Mouse (Mus musculus): Measurements from ENCODE around the gene Ccdc170. TPM values are rescaled to one million over a fixed set of nuclear protein-coding genes. Genes with fewer than 3 reads are reported as not detected.

Gene Ccdc170
- polyA plus RNA-seq, 1 experiment from 2014 or later = 0.43 TPM

- Histone ChIP-seq H3K27me3 (replicated peaks; ENCODE audit: control insufficient read depth, insufficient read depth, low read length) (no peaks in the 10 kb centered on the region), H3K9me3 (ENCODE audit: control insufficient read depth, low read length) (no peaks in the 10 kb centered on the region), H3K27ac (replicated peaks; ENCODE audit: low read depth, low read length) (no peak overlapping the region), H3K4me2 (ENCODE audit: low read depth, low read length) (no peak overlapping the region), H3K9ac (ENCODE audit: low read depth, low read length) (no peak overlapping the region), H3K4me3 (ENCODE audit: low read depth, low read length) (no peak overlapping the region), H3K36me3 (ENCODE audit: control insufficient read depth, insufficient read depth, low read length) (no peaks in the 10 kb centered on the region), H3K4me1 (ENCODE audit: control insufficient read depth, insufficient read depth, low read length) (no peaks in the 10 kb centered on the region; the same call in 1 of the 2 replicates)
- ATAC-seq (ENCODE audit: low read depth) (no peak), DNase-seq (ENCODE audit: low spot score) (no peak)
- WGBS = 28% methylated on average over 4 of the region's 4 CpGs
These were observed 10.6 kb downstream of the Ccdc170 start for GRCm38 (mm10) chr10:4492909-4493308.

DNA sequence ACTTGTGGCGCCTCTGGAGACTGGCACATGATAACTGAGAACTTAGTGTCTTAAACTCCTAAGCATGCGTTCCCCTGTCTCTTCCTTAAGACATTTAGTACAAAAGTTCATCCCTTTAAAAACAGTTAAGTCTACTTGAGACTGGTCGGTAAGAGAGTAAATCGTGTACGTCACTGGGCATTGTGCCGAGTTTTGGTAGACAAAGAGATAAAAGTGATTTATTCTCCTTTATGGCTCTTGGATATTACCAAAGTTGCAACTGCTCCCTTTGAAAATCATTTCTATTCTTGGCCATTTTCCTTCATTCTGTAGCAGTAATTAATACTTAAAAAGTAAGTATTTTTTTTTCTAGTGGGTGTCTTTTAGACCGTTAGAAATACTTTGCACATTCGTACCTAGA lies 20.9 kb downstream of the Ccdc170 start:
- DNase-seq (ENCODE audit: low spot score) (no peak), ATAC-seq (ENCODE audit: low read depth) (no peak)
- no peaks in the 10 kb centered on the region for H3K36me3 ChIP-seq (ENCODE audit: control insufficient read depth, insufficient read depth, low read length)
- no peak overlapping the region for H3K27ac ChIP-seq (replicated peaks; ENCODE audit: low read depth, low read length)
- no peaks in the 10 kb centered on the region for H3K4me1 ChIP-seq (ENCODE audit: control insufficient read depth, insufficient read depth, low read length)
- no peak overlapping the region for H3K4me2 ChIP-seq (ENCODE audit: low read depth, low read length)
- H3K4me3 ChIP-seq (ENCODE audit: low read depth, low read length) = no peak overlapping the region
- H3K9ac ChIP-seq (ENCODE audit: low read depth, low read length) = no peak overlapping the region
- H3K9me3 ChIP-seq (ENCODE audit: control insufficient read depth, low read length) = no peaks in the 10 kb centered on the region
- 95% methylated on average over 8 of the region's 8 CpGs for WGBS
- no peaks in the 10 kb centered on the region for H3K27me3 ChIP-seq (replicated peaks; ENCODE audit: control insufficient read depth, insufficient read depth, low read length)

DNA sequence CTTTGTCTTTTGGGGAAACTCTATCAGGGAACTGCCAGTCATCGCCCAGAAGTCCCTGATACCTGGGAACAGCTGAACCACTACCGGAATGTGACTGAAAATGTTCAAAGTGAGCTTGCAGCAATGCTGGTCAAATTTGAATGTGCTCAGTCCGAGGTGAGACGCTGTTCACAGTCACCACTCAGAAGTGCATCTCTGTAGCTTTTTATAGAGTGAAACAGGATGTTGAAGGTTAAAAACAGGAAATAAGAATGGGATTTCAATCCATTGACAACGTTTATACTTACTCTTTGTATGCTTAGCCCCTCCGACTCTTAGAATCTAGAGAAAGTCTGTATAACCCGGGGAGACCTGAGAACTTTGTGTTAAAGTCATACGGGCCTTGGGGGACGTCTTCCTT lies 30.4 kb downstream of the Ccdc170 start:
- no peak overlapping the region for H3K9ac ChIP-seq (ENCODE audit: low read depth, low read length)
- no peak overlapping the region for H3K4me2 ChIP-seq (ENCODE audit: low read depth, low read length)
- DNase-seq (ENCODE audit: low spot score) = no peak
- no peak overlapping the region for H3K4me3 ChIP-seq (ENCODE audit: low read depth, low read length)
- H3K27me3 ChIP-seq (replicated peaks; ENCODE audit: control insufficient read depth, insufficient read depth, low read length) = no peaks in the 10 kb centered on the region
- H3K9me3 ChIP-seq (ENCODE audit: control insufficient read depth, low read length) = no peaks in the 10 kb centered on the region
- H3K4me1 ChIP-seq (ENCODE audit: control insufficient read depth, insufficient read depth, low read length) = no peaks in the 10 kb centered on the region
- H3K36me3 ChIP-seq (ENCODE audit: control insufficient read depth, insufficient read depth, low read length) = no peaks in the 10 kb centered on the region
- H3K27ac ChIP-seq (replicated peaks; ENCODE audit: low read depth, low read length) = no peak overlapping the region
- ATAC-seq (ENCODE audit: low read depth) = no peak
- WGBS = 76% methylated on average over 9 of the region's 9 CpGs

GRCm38 (mm10) chr10:4517614-4518013 lies 35.3 kb downstream of the Ccdc170 start:
- no peaks in the 10 kb centered on the region for H3K27me3 ChIP-seq (replicated peaks; ENCODE audit: control insufficient read depth, insufficient read depth, low read length)
- no peak for ATAC-seq (ENCODE audit: low read depth)
- 85% methylated on average over 2 of the region's 2 CpGs for WGBS

DNA sequence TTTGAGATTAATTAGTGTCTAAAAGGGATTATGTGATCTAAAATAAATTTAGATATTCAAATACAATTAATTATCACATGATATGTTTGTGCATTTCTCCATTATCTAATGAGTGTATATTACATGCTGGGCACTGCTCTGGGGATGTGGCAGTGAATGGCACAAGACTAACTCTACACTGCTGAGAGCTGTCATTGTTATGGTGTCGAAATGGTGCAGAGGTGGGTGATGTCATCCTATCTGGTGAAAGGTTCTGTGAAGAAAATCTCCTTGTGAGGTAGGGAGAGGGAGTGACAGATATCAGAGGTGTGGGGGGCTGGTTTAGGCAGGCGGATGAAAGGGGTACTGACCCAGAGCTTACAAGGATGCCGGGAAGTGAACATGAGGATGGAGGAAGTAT lies 37.3 kb downstream of the Ccdc170 start:
- Histone ChIP-seq H3K27ac (replicated peaks; ENCODE audit: low read depth, low read length) (no peak overlapping the region), H3K4me2 (ENCODE audit: low read depth, low read length) (no peak overlapping the region), H3K4me3 (ENCODE audit: low read depth, low read length) (no peak overlapping the region), H3K9ac (ENCODE audit: low read depth, low read length) (no peak overlapping the region), H3K4me1 (ENCODE audit: control insufficient read depth, insufficient read depth, low read length) (no peaks in the 10 kb centered on the region), H3K36me3 (ENCODE audit: control insufficient read depth, insufficient read depth, low read length) (no peaks in the 10 kb centered on the region), H3K27me3 (replicated peaks; ENCODE audit: control insufficient read depth, insufficient read depth, low read length) (no peaks in the 10 kb centered on the region), H3K9me3 (ENCODE audit: control insufficient read depth, low read length) (0 out of 2 replicates have a peak, but pooled peaks cover 5% of the 10 kb centered on the region)
- no peak for DNase-seq (ENCODE audit: low spot score)
- WGBS = 89% methylated on average over 3 of the region's 3 CpGs
- ATAC-seq (ENCODE audit: low read depth) = no peak

More at GRCm38 (mm10) chr10:4517614-4518013, 35.3 kb downstream of the Ccdc170 start:
- Histone ChIP-seq H3K36me3 (ENCODE audit: control insufficient read depth, insufficient read depth, low read length) (no peaks in the 10 kb centered on the region), H3K27ac (replicated peaks; ENCODE audit: low read depth, low read length) (no peak overlapping the region), H3K4me1 (ENCODE audit: control insufficient read depth, insufficient read depth, low read length) (no peaks in the 10 kb centered on the region), H3K9ac (ENCODE audit: low read depth, low read length) (no peak overlapping the region), H3K9me3 (ENCODE audit: control insufficient read depth, low read length) (0 out of 2 replicates have a peak, but pooled peaks cover 5% of the 10 kb centered on the region), H3K4me3 (ENCODE audit: low read depth, low read length) (no peak overlapping the region), H3K4me2 (ENCODE audit: low read depth, low read length) (no peak overlapping the region)
- DNase-seq (ENCODE audit: low spot score) = no peak

DNA sequence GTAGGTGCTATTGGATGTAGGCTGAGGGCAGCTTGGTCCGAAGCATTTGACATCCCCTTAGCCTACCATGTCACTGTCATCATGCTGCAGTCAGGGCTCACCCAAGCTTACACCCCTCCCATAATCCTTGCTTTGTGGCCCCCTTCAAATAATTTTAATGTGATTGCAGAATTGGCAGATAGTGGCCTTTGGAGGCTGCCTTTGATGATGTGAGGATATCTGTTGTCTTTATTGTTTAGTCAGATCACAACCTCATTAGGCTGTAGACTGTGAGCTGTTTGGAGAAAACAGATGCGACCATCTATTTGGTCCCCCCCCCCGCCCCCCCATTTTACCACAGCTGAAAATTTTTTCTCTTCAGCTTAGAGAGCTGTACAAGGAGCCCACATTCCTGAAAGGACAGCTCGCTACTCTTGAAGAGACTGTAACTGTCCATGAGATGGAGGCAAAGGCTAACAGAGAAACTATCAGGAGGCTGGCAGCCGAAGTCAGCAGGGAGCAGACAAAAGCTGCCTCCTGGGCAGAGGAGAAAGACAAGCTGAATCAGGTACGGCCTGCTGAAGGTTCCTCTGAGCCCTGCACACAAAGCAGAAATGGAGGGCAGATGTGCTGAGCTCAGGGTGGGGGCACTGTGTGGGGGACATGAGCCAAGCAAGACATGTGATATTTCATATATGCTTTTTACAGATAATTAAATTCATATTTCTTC lies 38.2 kb downstream of the Ccdc170 start:
- Histone ChIP-seq H3K27me3 (replicated peaks; ENCODE audit: control insufficient read depth, insufficient read depth, low read length) (no peaks in the 10 kb centered on the region), H3K9ac (ENCODE audit: low read depth, low read length) (no peak overlapping the region), H3K27ac (replicated peaks; ENCODE audit: low read depth, low read length) (no peak overlapping the region), H3K9me3 (ENCODE audit: control insufficient read depth, low read length) (0 out of 2 replicates have a peak, but pooled peaks cover 5% of the 10 kb centered on the region), H3K4me3 (ENCODE audit: low read depth, low read length) (no peak overlapping the region), H3K4me2 (ENCODE audit: low read depth, low read length) (no peak overlapping the region), H3K36me3 (ENCODE audit: control insufficient read depth, insufficient read depth, low read length) (no peaks in the 10 kb centered on the region), H3K4me1 (ENCODE audit: control insufficient read depth, insufficient read depth, low read length) (no peaks in the 10 kb centered on the region)
- WGBS = 49% methylated on average over 6 of the region's 6 CpGs
- ATAC-seq (ENCODE audit: low read depth) = 0 out of 2 replicates have a peak, but pooled peaks have one; percentile 44
- DNase-seq (ENCODE audit: low spot score) = no peak

DNA sequence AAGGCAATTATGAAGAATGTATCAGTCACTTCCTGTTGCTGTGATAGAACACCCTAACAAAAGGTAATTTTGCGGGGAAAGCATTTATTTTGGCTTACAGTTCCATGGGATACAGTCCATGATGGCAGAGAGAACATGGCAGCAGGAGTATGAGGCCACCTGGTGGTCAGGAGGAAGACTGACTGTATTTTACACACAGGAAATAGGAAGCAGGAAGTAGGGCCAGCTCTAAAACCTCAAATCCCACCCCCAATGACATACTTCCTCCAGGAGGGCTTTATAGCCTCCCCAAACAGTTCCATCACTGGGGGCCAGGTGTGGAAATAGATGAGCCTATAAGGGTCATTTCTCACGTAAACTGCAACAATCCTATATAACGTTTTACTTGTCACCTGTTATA lies 39.8 kb downstream of the Ccdc170 start:
- Histone ChIP-seq H3K4me3 (ENCODE audit: low read depth, low read length) (no peak overlapping the region), H3K27ac (replicated peaks; ENCODE audit: low read depth, low read length) (no peak overlapping the region), H3K4me1 (ENCODE audit: control insufficient read depth, insufficient read depth, low read length) (no peaks in the 10 kb centered on the region), H3K27me3 (replicated peaks; ENCODE audit: control insufficient read depth, insufficient read depth, low read length) (no peaks in the 10 kb centered on the region), H3K9ac (ENCODE audit: low read depth, low read length) (no peak overlapping the region), H3K4me2 (ENCODE audit: low read depth, low read length) (no peak overlapping the region), H3K36me3 (ENCODE audit: control insufficient read depth, insufficient read depth, low read length) (no peaks in the 10 kb centered on the region), H3K9me3 (ENCODE audit: control insufficient read depth, low read length) (0 out of 2 replicates have a peak, but pooled peaks cover 5% of the 10 kb centered on the region)
- DNase-seq (ENCODE audit: low spot score) (no peak), ATAC-seq (ENCODE audit: low read depth) (no peak)
- WGBS = 98% methylated on average over 3 of the region's 3 CpGs

DNA sequence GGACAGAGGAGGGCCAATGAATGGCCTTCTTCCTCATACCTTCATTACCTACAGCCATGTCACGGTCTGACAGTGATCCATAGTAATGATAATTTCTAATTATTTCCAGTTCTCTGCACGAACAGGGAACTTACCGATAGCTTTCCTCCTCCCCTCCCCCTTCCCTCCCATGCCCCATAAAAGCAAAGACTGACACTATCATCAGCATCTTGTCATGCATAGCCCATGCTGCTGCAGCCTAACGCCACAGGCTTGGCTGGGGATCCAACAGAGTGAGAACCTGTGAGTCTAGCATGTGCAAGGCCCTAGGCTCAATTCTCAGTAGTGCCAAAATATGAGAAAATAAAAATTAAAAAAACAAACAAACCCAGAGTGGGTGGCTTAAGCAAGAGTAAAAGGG lies 40.8 kb downstream of the Ccdc170 start:
- WGBS = 44% methylated on average over 4 of the region's 4 CpGs
- H3K27ac ChIP-seq (replicated peaks; ENCODE audit: low read depth, low read length) = no peak overlapping the region
- H3K4me3 ChIP-seq (ENCODE audit: low read depth, low read length) = no peak overlapping the region
- H3K27me3 ChIP-seq (replicated peaks; ENCODE audit: control insufficient read depth, insufficient read depth, low read length) = no peaks in the 10 kb centered on the region
- no peak overlapping the region for H3K9ac ChIP-seq (ENCODE audit: low read depth, low read length)
- no peaks in the 10 kb centered on the region for H3K36me3 ChIP-seq (ENCODE audit: control insufficient read depth, insufficient read depth, low read length)
- ATAC-seq (ENCODE audit: low read depth) (no peak), DNase-seq (ENCODE audit: low spot score) (no peak)
- H3K4me1 ChIP-seq (ENCODE audit: control insufficient read depth, insufficient read depth, low read length) = no peaks in the 10 kb centered on the region
- 0 out of 2 replicates have a peak, but pooled peaks cover 5% of the 10 kb centered on the region for H3K9me3 ChIP-seq (ENCODE audit: control insufficient read depth, low read length)
- no peak overlapping the region for H3K4me2 ChIP-seq (ENCODE audit: low read depth, low read length)

GRCm38 (mm10) chr10:4528043-4528442 lies 45.7 kb downstream of the Ccdc170 start:
- H3K9me3 ChIP-seq (ENCODE audit: control insufficient read depth, low read length) = no peaks in the 10 kb centered on the region
- WGBS = 58% methylated on average over 7 of the region's 7 CpGs
- no peak for DNase-seq (ENCODE audit: low spot score)
- H3K36me3 ChIP-seq (ENCODE audit: control insufficient read depth, insufficient read depth, low read length) = no peaks in the 10 kb centered on the region
- no peaks in the 10 kb centered on the region for H3K27me3 ChIP-seq (replicated peaks; ENCODE audit: control insufficient read depth, insufficient read depth, low read length)
- H3K4me1 ChIP-seq (ENCODE audit: control insufficient read depth, insufficient read depth, low read length) = no peaks in the 10 kb centered on the region
- no peak overlapping the region for H3K4me2 ChIP-seq (ENCODE audit: low read depth, low read length)
- ATAC-seq (ENCODE audit: low read depth) = no peak
- no peak overlapping the region for H3K27ac ChIP-seq (replicated peaks; ENCODE audit: low read depth, low read length)
- no peak overlapping the region for H3K4me3 ChIP-seq (ENCODE audit: low read depth, low read length)
- no peak overlapping the region for H3K9ac ChIP-seq (ENCODE audit: low read depth, low read length)

All from embryonic facial prominence, embryonic 14.5 days (tissue).